Mouse (Mus musculus): ENCODE data around the gene Wnk4.
"Not testable (repeated sequence)": the region's sequence is repeated elsewhere in the genome, so short reads cannot be mapped to it uniquely, and the experiment has no call there.

The Wnk4 gene

GRCm38 (mm10) chr11:101316501-101316917, 56.1 kb downstream of the Wnk4 start:
- no peak for DNase-seq (ENCODE audit: low spot score in 2 of 2)

- DNase-seq (ENCODE audit: low spot score in 2 of 2) = peak; percentile 33 to 56
Measured at GRCm38 (mm10) chr11:101323609-101324008, 63.2 kb downstream of the Wnk4 start.

DNA sequence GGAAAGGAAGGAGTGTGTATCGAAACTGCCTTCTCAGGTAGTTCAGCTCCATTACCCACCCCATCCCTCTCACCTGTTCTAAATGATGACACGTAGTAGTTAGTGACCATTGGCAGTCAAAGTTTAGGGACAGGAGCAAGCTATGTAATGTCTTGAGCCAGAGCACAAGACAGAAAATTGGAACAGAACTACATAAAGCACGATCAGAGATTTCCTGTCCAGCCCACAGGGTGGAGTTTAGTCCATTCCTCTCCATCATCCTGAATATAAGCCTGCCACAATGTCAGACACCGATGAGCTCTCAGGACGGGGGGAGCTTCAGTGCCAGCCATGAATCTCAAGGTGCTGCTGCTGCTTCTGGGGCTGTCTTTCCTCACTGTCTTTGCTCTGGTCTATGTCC, 64.4 kb downstream of the Wnk4 start, which contains the start of gene Aoc2:
TSS of gene Aoc2 (plus strand) at position 301 of the 400 bp plus-strand sequence.
- no peak for DNase-seq (ENCODE audit: low spot score in 2 of 2)

DNA sequence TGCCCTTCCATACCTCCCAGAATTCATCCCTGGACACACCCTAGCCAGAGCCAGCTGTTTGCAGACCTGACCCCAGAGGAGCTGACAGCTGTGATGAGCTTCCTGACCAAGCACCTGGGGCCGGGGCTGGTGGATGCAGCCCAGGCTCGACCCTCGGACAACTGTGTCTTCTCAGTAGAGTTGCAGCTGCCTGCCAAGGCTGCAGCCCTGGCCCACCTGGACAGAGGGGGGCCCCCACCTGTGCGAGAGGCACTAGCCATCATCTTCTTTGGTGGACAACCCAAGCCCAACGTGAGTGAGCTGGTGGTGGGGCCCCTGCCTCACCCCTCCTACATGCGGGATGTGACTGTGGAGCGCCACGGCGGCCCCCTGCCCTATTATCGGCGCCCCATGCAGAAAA, 64.8 kb downstream of the Wnk4 start:
- not testable (repeated sequence) for DNase-seq (ENCODE audit: low spot score in 2 of 2)

DNA sequence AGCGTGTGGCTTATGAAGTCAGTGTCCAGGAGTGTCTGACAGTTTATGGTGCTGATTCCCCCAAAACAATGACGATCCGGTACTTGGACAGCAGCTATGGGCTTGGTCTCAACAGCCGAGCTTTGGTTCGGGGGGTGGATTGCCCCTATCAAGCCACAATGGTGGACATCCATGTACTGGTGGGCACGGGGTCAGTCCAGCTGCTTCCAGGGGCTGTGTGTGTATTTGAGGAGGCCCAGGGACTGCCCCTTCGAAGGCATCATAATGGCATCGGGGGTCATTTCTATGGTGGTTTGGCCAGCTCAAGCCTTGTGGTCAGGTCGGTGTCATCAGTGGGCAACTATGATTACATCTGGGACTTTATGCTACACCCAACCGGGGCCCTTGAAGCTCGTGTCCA, 65.8 kb downstream of the Wnk4 start:
- no peak for DNase-seq (ENCODE audit: low spot score in 2 of 2)
